Mouse (Mus musculus) left cerebral cortex, adult 11 months (tissue): ENCODE results near the gene Nxpe5.
"Not testable (repeated sequence)": the region's sequence is repeated elsewhere in the genome, so short reads cannot be mapped to it uniquely, and the experiment has no call there.

Experiments
- DNase-seq: peaks from one replicate; pipeline ENCODE4 v3.0.0; 2022; ENCODE audit warnings: low spot score

The Nxpe5 gene

DNA sequence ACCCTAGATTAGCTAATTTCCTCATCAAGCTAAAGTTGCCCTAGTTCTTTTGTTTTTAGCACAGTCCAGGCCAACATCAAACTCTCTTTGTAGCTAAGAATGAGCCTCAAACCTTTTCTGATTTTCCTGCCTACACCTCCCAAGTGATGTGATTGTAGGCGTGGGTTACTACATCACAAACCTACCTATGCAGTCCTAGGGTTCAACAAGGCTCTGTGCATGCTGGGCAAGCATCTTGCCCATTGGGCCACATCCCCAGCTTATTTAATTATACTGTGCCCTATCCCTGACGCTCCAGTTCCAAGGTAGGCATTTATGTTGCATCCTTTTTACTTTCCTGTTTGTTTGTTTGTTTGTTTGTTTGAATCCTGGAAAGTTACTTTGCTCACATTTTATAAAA, at the start of gene Nxpe5:
Gene Nxpe5, plus strand, starts transcription at position 199 of the 400 bp plus-strand sequence.
- DNase-seq: no peak

GRCm38 (mm10) chr5:138186950-138187638, 38.6 kb upstream of the Nxpe5 start, which contains the start of the genes Taf6 and Cnpy4:
Taf6 (minus strand) TSS chr5:138187451.
Cnpy4 (plus strand) TSS chr5:138187485.
- DNase-seq: peak; percentile 80

DNA sequence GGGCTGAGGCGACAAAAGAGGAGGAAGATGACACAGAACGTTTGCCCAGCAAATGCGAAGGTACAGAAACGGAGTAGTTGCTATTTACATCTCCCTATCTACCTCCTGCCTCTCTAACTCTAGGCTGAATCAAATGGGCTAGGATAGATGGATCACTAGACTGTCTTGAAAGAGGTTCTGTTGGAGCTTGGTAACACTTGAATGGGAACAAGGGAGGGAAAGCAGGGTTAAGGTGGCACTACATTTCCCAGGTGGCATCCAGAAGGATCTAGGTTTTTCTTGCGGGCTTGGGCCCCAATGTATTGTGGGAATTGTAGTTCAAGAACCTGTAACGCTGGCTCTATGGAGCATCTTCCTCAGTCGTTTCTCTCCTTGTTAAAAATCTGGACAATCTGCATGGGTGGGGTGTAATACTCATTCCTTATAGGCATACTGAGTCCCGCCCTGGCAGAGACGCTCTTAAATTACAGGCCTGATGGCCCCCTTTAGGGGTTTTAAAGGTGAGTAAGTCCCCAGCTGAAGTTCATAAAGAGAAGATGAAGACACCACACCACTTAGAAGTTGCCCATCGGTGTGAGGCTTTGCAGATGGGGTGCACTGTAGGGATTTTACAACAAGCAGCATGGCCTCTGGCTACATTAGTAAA, 37.9 kb upstream of the Nxpe5 start:
- peak; percentile 78 for DNase-seq

DNA sequence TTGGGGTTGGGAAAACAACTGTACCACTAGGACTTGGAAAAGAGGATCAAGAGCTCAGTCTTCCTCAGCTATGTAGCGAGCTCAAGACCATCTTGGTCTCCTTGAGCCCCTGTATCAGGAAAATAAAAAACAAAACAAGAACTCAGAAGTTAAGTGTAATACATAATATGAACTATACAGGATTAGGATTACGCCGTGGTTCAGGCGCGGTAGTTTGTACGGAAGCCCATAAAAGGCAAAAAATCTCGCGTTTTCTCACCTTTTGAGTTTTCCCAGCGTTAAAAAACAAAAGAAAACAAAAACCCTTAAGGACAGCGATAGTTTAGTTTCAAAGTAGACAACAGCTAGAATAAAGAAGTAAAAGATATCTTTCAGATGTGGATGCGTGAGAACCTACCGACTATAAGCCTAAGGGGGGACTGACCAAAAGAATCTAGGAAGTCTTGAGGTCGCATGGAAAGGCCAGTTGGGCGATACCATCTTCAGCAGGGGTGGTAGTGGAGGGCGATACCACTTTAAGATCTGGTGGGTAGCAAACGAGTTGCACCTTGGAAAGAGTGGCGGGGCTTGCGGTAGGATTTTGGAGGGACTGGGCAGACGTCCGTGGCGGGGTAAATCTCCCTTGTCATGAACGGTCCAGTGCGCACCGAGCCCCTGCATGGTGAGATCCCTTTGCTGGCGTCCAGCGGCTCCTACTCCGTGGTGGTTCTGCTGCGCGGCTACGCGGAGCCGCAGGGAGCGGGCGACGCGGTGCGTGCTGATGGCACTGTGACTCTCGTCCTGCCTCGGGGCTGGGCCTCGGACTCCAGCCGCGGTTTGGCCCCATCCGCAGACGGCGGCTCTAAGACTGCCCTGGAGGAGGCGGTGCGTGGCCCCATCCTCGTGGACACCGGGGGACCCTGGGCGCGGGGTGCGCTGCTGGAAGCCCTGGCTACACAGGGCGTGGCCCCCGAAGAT, 31.6 kb upstream of the Nxpe5 start, which contains the start of gene Mblac1:
Gene Mblac1, plus strand, starts transcription at position 544 of the 957 bp plus-strand sequence.
- DNase-seq: peak; percentile 77

- no peak for DNase-seq
These were observed 30.8 kb upstream of the Nxpe5 start for GRCm38 (mm10) chr5:138194755-138195345.

GRCm38 (mm10) chr5:138195463-138195862, 30.2 kb upstream of the Nxpe5 start:
- DNase-seq: no peak

GRCm38 (mm10) chr5:138199576-138199975, 26.1 kb upstream of the Nxpe5 start:
- DNase-seq: no peak

- no peak for DNase-seq
These were observed 23.6 kb upstream of the Nxpe5 start for GRCm38 (mm10) chr5:138202086-138202485.

GRCm38 (mm10) chr5:138207253-138207652, 18.4 kb upstream of the Nxpe5 start:
- DNase-seq: no peak

- DNase-seq: no peak
These were observed 17.8 kb upstream of the Nxpe5 start for GRCm38 (mm10) chr5:138207873-138208272.

GRCm38 (mm10) chr5:138216632-138217031, 9.1 kb upstream of the Nxpe5 start:
- DNase-seq: not testable (repeated sequence)

DNA sequence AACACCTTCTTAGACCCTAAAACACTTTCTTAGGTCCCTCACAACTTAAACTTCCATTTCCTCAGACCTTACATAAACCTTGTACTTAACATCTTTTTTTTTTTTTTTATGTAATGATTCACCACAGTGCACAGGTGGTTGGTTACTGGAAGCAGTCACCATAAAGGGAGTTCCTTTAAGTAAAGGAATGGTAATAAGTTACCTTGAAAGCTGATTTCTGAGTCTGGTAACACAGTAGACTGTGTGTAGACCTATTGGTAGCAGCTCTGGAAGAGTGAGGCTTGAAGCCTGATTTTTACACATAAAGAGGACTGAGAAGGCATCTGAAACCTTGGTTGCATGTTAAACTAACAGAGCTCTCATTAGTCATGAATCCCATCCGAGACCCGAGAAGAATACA, 5.8 kb upstream of the Nxpe5 start:
- no peak for DNase-seq

GRCm38 (mm10) chr5:138222111-138222510, 3.6 kb upstream of the Nxpe5 start:
- peak; percentile 45 for DNase-seq

- no peak for DNase-seq
These were observed 2.4 kb upstream of the Nxpe5 start for GRCm38 (mm10) chr5:138223287-138223686.

DNA sequence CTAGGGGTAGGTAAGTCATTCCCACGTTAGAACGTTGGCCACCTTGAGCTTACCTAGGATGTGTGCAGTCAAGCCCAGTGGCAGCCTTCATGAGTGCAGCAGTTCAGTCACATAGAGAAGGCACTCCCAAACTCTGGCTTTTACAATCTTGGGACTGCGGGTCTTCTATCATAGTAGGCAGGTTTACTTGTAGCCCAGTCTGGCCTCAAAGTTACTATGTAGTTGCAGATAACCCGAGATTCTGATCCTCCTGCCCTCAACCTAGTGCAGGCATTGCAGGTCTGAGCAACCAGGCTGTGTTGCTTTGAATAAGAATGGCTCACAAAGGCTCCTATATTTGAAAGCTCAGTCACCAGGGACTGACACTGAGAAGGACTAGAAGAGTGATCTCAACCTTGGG, 793 bp downstream of the Nxpe5 start:
- no peak for DNase-seq

- DNase-seq: no peak
These were observed 1.7 kb downstream of the Nxpe5 start for GRCm38 (mm10) chr5:138227367-138227766.

- DNase-seq: no peak
These were observed 2.3 kb downstream of the Nxpe5 start for GRCm38 (mm10) chr5:138228026-138228425.

GRCm38 (mm10) chr5:138229511-138229910, 3.8 kb downstream of the Nxpe5 start:
- no peak for DNase-seq

DNA sequence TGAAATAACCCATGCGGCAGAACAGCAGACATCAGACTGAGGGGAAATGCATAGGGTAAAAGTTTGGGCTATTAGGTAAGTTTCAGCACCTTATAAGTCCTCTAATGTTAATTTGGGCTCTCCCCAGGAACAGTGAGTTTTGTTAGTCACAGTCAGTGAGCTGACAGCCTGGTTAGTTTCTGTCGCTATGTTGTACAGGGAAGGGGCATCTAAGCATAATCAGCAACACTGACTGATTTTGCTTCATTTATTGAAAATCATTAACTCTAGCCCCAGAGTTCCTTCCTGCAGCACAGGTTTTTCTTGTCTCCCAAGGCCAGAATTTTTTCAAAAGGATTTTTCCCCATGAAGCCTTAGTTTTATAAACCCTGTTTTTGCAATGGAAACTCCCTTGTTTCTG, 8.1 kb downstream of the Nxpe5 start:
- DNase-seq: no peak

GRCm38 (mm10) chr5:138234224-138234623, 8.5 kb downstream of the Nxpe5 start:
- DNase-seq: no peak

DNA sequence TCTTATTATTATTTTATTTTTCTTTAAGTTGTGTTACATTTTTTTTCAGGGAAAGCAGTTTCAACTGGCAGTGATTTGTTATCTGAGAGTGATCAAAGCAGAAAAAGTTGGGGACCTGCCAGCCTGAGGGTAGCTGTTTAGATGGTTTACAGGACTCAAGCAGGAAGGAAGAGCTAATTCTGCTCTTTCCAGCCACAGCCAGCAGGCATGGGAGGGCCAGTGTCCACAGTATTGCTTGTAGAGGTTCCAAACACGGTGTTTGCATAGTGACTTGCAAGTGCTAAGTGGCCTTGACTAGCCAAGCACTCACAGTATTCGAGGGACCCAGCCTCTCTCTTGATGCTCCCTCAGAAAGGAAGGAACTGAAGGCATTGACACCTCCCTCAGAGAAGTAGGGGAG, 15.8 kb downstream of the Nxpe5 start:
- DNase-seq: no peak

DNA sequence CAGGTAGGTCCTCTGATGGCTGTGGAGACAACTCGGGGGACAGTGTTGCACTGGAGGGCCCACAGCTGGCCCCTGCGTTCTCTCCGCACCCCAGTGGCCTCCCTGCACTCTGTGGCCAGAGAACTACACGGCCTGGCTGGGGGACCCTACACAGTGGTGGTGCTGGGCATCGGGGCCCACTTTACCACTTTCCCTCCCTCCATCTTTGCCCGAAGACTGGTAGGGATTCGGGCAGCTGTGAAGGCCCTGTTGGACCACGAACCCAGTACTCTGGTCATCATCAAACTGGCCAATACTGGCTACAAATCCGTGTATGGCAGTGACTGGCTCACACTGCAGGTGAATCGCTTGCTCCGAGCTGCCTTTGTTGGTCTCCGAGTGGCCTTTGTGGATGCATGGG, 25.4 kb downstream of the Nxpe5 start:
- no peak for DNase-seq
